Mouse (Mus musculus): Measurements from ENCODE around the gene Mturn. TPM values are rescaled to one million over a fixed set of nuclear protein-coding genes. Genes with fewer than 3 reads are reported as not detected.

Mturn gene
- total RNA-seq (2023): 1 to 10 TPM; 2.4 to 5.4 TPM

DNA sequence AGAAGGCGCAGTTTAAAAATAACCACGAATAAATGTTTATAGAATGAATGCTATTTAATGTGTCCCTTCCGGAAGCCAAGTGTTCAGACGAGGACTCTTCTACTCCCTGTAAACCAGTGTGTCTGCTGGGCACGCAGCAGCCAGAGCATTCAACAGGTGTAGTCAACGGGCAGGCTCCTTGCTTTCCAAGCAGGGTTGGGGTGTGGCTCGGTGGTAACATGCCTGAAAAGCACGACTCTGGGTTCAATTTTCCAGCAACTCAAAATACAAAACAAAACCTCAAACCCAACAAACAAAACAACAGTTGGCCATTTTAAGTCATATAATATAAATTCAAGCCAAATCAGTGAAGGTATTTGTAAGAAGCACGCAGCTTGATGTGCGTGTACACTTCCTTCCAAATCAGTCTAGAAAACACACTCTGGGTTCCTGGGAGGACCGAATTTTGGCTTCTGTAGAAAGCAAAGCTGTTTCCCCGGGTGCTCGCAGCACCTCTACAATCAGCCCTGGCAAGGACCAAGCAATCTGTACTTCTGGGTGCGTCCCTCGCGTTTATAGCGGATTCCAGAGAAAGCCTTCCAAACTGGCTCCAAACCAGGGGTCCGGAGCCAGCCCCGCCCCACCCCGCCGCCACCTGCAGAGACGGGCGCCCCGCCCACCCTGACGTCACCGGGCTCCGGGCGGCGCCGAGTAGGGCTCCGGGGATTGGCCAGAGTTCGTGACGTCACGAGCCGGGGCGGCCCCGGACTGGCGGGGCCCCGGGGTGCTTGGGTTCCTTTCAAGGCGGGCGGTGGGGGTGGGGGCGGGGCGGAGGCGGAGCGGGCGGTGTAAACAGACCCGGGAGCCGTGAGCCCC is at the start of gene Mturn:
TSS of gene Mturn (plus strand) at position 734 of the 855 bp plus-strand sequence.

Other genes with a start within 250 kb of the Mturn start
- under 1 TPM in 1 of 2 experiments, not detected in 1; 0.22 TPM for gene Scrn1, start 115.1 kb upstream of the Mturn start, total RNA-seq (2023)
- gene Plekha8, start 86.5 kb upstream of the Mturn start, total RNA-seq (2023): 1 to 10 TPM; 4.3 to 5.3 TPM
- gene Fkbp14, start 84.3 kb upstream of the Mturn start, total RNA-seq (2023): 1 to 10 TPM; 1.1 TPM
- 10 to 100 TPM; 27.7 to 33.7 TPM for gene Znrf2, start 135.3 kb downstream of the Mturn start, total RNA-seq (2023)

Measured in neutrophil, adult 83 days (primary cell).